Mouse (Mus musculus) ES-E14 (cell line): Measurements from ENCODE around the gene Oprd1.

Experiments
- CHD2 ChIP-seq: IDR thresholded peaks from 2 replicates; pipeline ENCODE4 v1.6.1; 2014; ENCODE audit warnings: mild to moderate bottlenecking, low read depth, low read length, inconsistent platforms
- HCFC1 ChIP-seq: IDR thresholded peaks from 2 replicates; pipeline ENCODE4 v1.6.1; 2012; ENCODE audit warnings: low read length, inconsistent platforms, borderline replicate concordance; ENCODE audit not compliant: insufficient read depth
- MAFK ChIP-seq: IDR thresholded peaks from 2 replicates; pipeline ENCODE4 v1.6.1; 2014; ENCODE audit warnings: mild to moderate bottlenecking, low read depth, low read length, inconsistent platforms; ENCODE audit not compliant: insufficient read depth
- ZC3H11A ChIP-seq: IDR thresholded peaks from 2 replicates; pipeline ENCODE4 v1.6.1; 2012; ENCODE audit warnings: low read depth, mild to moderate bottlenecking, inconsistent platforms, low read length, borderline replicate concordance
- ZNF384 ChIP-seq: IDR thresholded peaks from 2 replicates; pipeline ENCODE4 v1.6.1; 2012; ENCODE audit warnings: low read depth, low read length, inconsistent platforms

- no peak for TF ChIP-seq MAFK
- no peak for TF ChIP-seq ZC3H11A
- no peak for TF ChIP-seq HCFC1
- TF ChIP-seq CHD2: no peak
- no peak for TF ChIP-seq ZNF384
Observed at GRCm38 (mm10) chr4:132169271-132169670, 25.0 kb upstream of the Oprd1 start.
